Mouse (Mus musculus): ENCODE data around the gene Ppp1r1a. TPM values are rescaled to one million over a fixed set of nuclear protein-coding genes. Genes with fewer than 3 reads are reported as not detected.

Ppp1r1a gene
- total RNA-seq, 2 experiments from 2014 or later, result 10.5 to 12.0 TPM

Other genes with a start within 250 kb of the Ppp1r1a start
- not detected for gene Gpr84, start 227.4 kb downstream of the Ppp1r1a start, total RNA-seq (2021)
- 10 to 100 TPM; 12.5 to 13.7 TPM for gene Zfp385a, start 197.9 kb downstream of the Ppp1r1a start, total RNA-seq (2021)
- gene Itga5, start 171.2 kb downstream of the Ppp1r1a start, total RNA-seq (2021), result 10 to 100 TPM; 48.1 to 48.2 TPM
- gene Gtsf1, start 107.5 kb downstream of the Ppp1r1a start, total RNA-seq (2021), result not detected
- gene Gtsf2, start 89.5 kb downstream of the Ppp1r1a start, total RNA-seq (2021), result not detected
- gene Nckap1l, start 84.2 kb downstream of the Ppp1r1a start, total RNA-seq (2021), result 1 to 10 TPM; 3.9 to 4.2 TPM
- gene Pde1b, start 35.0 kb downstream of the Ppp1r1a start, total RNA-seq (2021), result 1 to 10 TPM; 1.1 to 1.4 TPM
- not detected for gene Glycam1, start 27.1 kb upstream of the Ppp1r1a start, total RNA-seq (2021)
- under 1 TPM in 1 of 2 experiments, not detected in 1; 0.47 TPM for gene Mucl1, start 217.5 kb upstream of the Ppp1r1a start, total RNA-seq (2021)